Mouse (Mus musculus) erythroblast, embryonic 14.5 days (primary cell): ENCODE results near the gene Calcoco1.

Experiments
- GATA1 ChIP-seq: IDR thresholded peaks from 2 replicates; pipeline ENCODE4 v1.6.1; 2012; ENCODE audit warnings: low read length, inconsistent platforms, mixed read lengths
- TAL1 ChIP-seq: IDR thresholded peaks from 3 replicates; pipeline ENCODE4 v1.6.1; 2012; ENCODE audit warnings: low read length, inconsistent platforms, mixed read lengths

DNA sequence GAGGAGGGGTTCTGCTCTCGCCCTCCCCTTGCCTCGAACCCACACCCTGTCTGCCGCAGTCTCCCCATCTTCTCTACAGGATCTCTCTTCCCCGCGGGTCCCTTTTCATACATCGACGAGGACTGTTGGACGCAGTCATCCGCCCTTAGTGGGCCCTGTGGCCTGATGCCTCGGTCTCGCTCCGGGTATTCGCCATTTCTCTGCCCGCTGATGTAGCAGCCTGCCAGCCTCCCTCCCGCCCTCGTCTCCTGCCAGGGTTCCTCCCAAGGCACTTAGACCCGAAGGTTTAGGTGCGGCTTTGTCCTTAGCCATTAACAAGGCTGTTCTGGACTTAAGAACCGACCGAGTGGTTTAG is 25.3 kb upstream of the Calcoco1 start:
- no peak for TF ChIP-seq GATA1
- TF ChIP-seq TAL1: no peak
